Mouse (Mus musculus) hindbrain, embryonic 12.5 days (tissue): Measurements from ENCODE around the gene Ppp2r1b. TPM values are rescaled to one million over a fixed set of nuclear protein-coding genes. Genes with fewer than 3 reads are reported as not detected.

Source experiments
- ATAC-seq: fragments of 200-750 bp; cut with Nextera tagmentation; 2 replicates; pipeline ENCODE4 v1.8.0; 2017; ENCODE audit warnings: moderate TSS enrichment; ENCODE audit not compliant: low FRiP score
- H3K27ac ChIP-seq: fragments of 300-500 bp; sonication (generic); 2 replicates; pipeline ENCODE4 v1.5.1; 2016; ENCODE audit warnings: mild to moderate bottlenecking
- H3K27me3 ChIP-seq: fragments of 300-500 bp; sonication (generic); 2 replicates; pipeline ENCODE4 v1.6.1; 2016; ENCODE audit warnings: mild to moderate bottlenecking
- H3K36me3 ChIP-seq: fragments of 300-500 bp; sonication (generic); 2 replicates; pipeline ENCODE4 v1.6.1; 2016; ENCODE audit warnings: mild to moderate bottlenecking
- H3K4me1 ChIP-seq: fragments of 300-500 bp; sonication (generic); 2 replicates; pipeline ENCODE4 v1.6.1; 2016
- H3K4me2 ChIP-seq: fragments of 300-500 bp; sonication (generic); replicated peaks from 2 replicates; pipeline ENCODE4 v1.6.1; 2016; ENCODE audit warnings: mild to moderate bottlenecking
- H3K4me3 ChIP-seq: fragments of 300-500 bp; sonication (generic); 2 replicates; pipeline ENCODE4 v1.5.1; 2016; ENCODE audit warnings: mild to moderate bottlenecking
- H3K9ac ChIP-seq: fragments of 300-500 bp; sonication (generic); 2 replicates; pipeline ENCODE4 v1.6.1; 2016; ENCODE audit warnings: mild to moderate bottlenecking, moderate library complexity
- H3K9me3 ChIP-seq: fragments of 300-500 bp; sonication (generic); replicated peaks from 2 replicates; pipeline ENCODE4 v1.6.1; 2016; ENCODE audit warnings: mild to moderate bottlenecking
- WGBS: fragments of 180-500 bp; shearing (Covaris S2); methylation state at CpG from one replicate; pipeline ENCODE4 v1.1.7; 2016; 5-methylcytosine and 5-hydroxymethylcytosine counted together
- polyA plus RNA-seq: library from polyadenylated mRNA; unstranded; fragments of >200 nt; fragmentation: Nextera tagmentation; extraction: Ambion mirVana; gene quantifications from 2 replicates; pipeline ENCODE4 v1.2.1, GENCODE M21; 2016

Ppp2r1b gene
- polyA plus RNA-seq, 1 experiment from 2014 or later: 90.5 TPM

GRCm38 (mm10) chr9:50876287-50876686, 31.2 kb downstream of the Ppp2r1b start:
- no peaks in the 10 kb centered on the region for H3K27me3 ChIP-seq
- peaks cover 76% of the 10 kb centered on the region for H3K36me3 ChIP-seq
- no peaks in the 10 kb centered on the region for H3K9me3 ChIP-seq
- H3K4me2 ChIP-seq: no peak overlapping the region
- no peak overlapping the region for H3K27ac ChIP-seq
- no peaks in the 10 kb centered on the region for H3K4me1 ChIP-seq
- 85% methylated on average over 3 of the region's 3 CpGs for WGBS
- H3K9ac ChIP-seq: no peak overlapping the region
- H3K4me3 ChIP-seq: no peak overlapping the region
- no peak for ATAC-seq

GRCm38 (mm10) chr9:50877431-50877830, 32.3 kb downstream of the Ppp2r1b start:
- Histone ChIP-seq H3K4me2 (no peak overlapping the region), H3K9me3 (no peaks in the 10 kb centered on the region), H3K36me3 (peaks cover 79% of the 10 kb centered on the region), H3K27ac (no peak overlapping the region), H3K4me1 (no peaks in the 10 kb centered on the region), H3K4me3 (no peak overlapping the region), H3K27me3 (no peaks in the 10 kb centered on the region), H3K9ac (no peak overlapping the region)
- 85% methylated on average over 3 of the region's 3 CpGs for WGBS
- no peak for ATAC-seq

GRCm38 (mm10) chr9:50882183-50882582, 37.1 kb downstream of the Ppp2r1b start:
- no peaks in the 10 kb centered on the region for H3K9me3 ChIP-seq
- H3K4me3 ChIP-seq: no peak overlapping the region
- no peak overlapping the region for H3K4me2 ChIP-seq
- H3K27ac ChIP-seq: no peak overlapping the region
- WGBS: 92% methylated on average over 2 of the region's 2 CpGs
- no peaks in the 10 kb centered on the region for H3K27me3 ChIP-seq
- H3K36me3 ChIP-seq: peaks cover 49% of the 10 kb centered on the region
- H3K9ac ChIP-seq: no peak overlapping the region
- no peak for ATAC-seq
- H3K4me1 ChIP-seq: peaks cover 14% of the 10 kb centered on the region

GRCm38 (mm10) chr9:50884093-50884492, 39.0 kb downstream of the Ppp2r1b start:
- no peak overlapping the region for H3K27ac ChIP-seq
- H3K27me3 ChIP-seq: no peaks in the 10 kb centered on the region
- peaks cover 15% of the 10 kb centered on the region for H3K4me1 ChIP-seq
- H3K9me3 ChIP-seq: no peaks in the 10 kb centered on the region
- WGBS: 87% methylated on average over 8 of the region's 8 CpGs
- no peak overlapping the region for H3K4me3 ChIP-seq
- H3K36me3 ChIP-seq: peaks cover 34% of the 10 kb centered on the region
- no peak overlapping the region for H3K9ac ChIP-seq
- ATAC-seq: no peak
- H3K4me2 ChIP-seq: no peak overlapping the region

DNA sequence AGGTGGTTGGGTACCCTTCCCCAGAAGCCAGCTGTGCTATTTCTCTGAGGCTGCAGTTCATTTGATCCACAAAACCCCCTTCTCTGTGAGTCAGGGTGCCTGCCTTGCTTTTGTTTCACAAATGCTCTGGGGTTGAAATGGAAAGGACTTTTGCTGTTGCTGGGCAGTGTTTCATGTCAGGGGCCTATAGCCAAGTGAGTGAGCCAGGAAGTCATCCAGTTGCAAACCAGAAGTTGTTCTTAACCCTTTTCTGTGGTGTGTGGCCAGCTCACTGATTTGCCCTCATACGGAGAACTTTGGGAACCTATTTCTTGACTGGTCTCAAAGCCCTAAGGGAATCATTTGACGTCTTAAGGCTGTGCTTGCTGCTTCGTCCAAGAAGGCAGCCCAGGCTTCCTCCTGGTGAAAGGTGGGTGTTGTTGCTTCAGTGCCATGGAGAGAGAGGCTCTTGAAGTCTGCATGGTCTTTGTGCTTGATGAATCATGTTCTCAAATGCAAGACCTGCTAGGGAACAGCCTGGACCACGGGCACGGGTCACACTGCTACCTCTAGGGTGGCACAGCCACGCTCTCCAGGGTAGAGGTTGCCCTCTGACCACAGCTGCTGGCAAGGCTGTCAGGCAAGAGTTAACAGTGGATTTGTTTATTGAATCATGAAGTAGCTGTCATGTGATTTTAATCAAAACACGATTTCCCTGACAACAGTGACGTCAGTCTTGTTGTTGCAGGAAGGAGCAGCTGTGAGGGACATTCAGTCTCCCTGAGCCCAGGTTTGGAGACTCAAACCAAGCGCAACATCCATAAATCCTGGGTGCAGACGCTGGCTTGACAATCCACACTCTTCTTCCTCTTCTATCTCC, 39.9 kb downstream of the Ppp2r1b start:
- H3K27ac ChIP-seq: peak overlapping the region; percentile 52; the same call in 1 of the 2 replicates
- peaks cover 25% of the 10 kb centered on the region for H3K36me3 ChIP-seq
- peaks cover 15% of the 10 kb centered on the region for H3K4me1 ChIP-seq
- no peak overlapping the region for H3K4me2 ChIP-seq
- no peak for ATAC-seq
- no peaks in the 10 kb centered on the region for H3K9me3 ChIP-seq
- WGBS: 79% methylated on average over 10 of the region's 10 CpGs
- no peaks in the 10 kb centered on the region for H3K27me3 ChIP-seq
- H3K9ac ChIP-seq: no peak overlapping the region
- no peak overlapping the region for H3K4me3 ChIP-seq

- no peaks in the 10 kb centered on the region for H3K9me3 ChIP-seq
- 63% methylated on average over 1 of the region's 1 CpGs for WGBS
- no peak overlapping the region for H3K9ac ChIP-seq
- H3K36me3 ChIP-seq: peaks cover 19% of the 10 kb centered on the region
- no peak overlapping the region for H3K4me2 ChIP-seq
- peaks cover 15% of the 10 kb centered on the region for H3K4me1 ChIP-seq
- H3K27me3 ChIP-seq: no peaks in the 10 kb centered on the region
- no peak for ATAC-seq
- H3K4me3 ChIP-seq: no peak overlapping the region
- no peak overlapping the region for H3K27ac ChIP-seq
Measured at GRCm38 (mm10) chr9:50885600-50885987, 40.5 kb downstream of the Ppp2r1b start.

DNA sequence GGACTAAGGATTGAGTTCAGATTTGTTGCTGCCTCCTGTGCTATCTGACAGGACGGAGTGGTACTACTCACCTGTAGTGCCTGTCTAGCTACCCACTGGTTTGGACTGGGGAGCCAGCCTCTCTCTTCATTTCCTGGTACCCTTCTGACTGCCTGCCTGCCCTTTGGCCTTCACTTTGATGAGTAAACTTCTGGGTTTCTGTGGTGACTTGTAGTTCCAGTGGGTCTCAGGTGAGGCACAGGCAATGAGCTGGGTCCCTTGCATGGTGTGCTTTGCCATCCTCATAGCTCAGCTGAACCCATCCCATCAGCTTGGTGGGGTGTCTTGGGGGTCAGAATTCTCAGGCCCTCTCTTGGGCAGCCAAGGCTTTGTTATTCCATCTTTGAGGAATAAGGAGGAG, 41.8 kb downstream of the Ppp2r1b start:
- Histone ChIP-seq H3K4me3 (no peak overlapping the region), H3K4me1 (peaks cover 15% of the 10 kb centered on the region), H3K4me2 (no peak overlapping the region), H3K27me3 (no peaks in the 10 kb centered on the region), H3K27ac (no peak overlapping the region), H3K9ac (no peak overlapping the region), H3K9me3 (no peaks in the 10 kb centered on the region), H3K36me3 (peaks cover 10% of the 10 kb centered on the region; the same call in 1 of the 2 replicates)
- 100% methylated on average over 1 of the region's 1 CpGs for WGBS
- ATAC-seq: no peak

- Histone ChIP-seq H3K4me2 (no peak overlapping the region), H3K9me3 (no peaks in the 10 kb centered on the region), H3K27me3 (no peaks in the 10 kb centered on the region), H3K27ac (no peak overlapping the region), H3K4me1 (peaks cover 15% of the 10 kb centered on the region), H3K36me3 (peaks cover 10% of the 10 kb centered on the region; the same call in 1 of the 2 replicates), H3K4me3 (no peak overlapping the region), H3K9ac (no peak overlapping the region)
- 40% methylated on average over 4 of the region's 4 CpGs for WGBS
- no peak for ATAC-seq
Measured at GRCm38 (mm10) chr9:50887351-50887750, 42.2 kb downstream of the Ppp2r1b start.

GRCm38 (mm10) chr9:50889211-50889610, 44.1 kb downstream of the Ppp2r1b start:
- ATAC-seq: no peak
- H3K4me2 ChIP-seq: no peak overlapping the region
- no peaks in the 10 kb centered on the region for H3K9me3 ChIP-seq
- H3K27ac ChIP-seq: no peak overlapping the region
- H3K9ac ChIP-seq: no peak overlapping the region
- H3K4me3 ChIP-seq: no peak overlapping the region
- peaks cover 15% of the 10 kb centered on the region for H3K4me1 ChIP-seq
- no peaks in the 10 kb centered on the region for H3K27me3 ChIP-seq
- 76% methylated on average over 6 of the region's 6 CpGs for WGBS
- peaks cover 11% of the 10 kb centered on the region; the same call in 1 of the 2 replicates for H3K36me3 ChIP-seq

- H3K36me3 ChIP-seq: peaks cover 15% of the 10 kb centered on the region; the same call in 1 of the 2 replicates
- H3K4me2 ChIP-seq: no peak overlapping the region
- ATAC-seq: no peak
- no peaks in the 10 kb centered on the region for H3K27me3 ChIP-seq
- H3K4me3 ChIP-seq: no peak overlapping the region
- H3K9ac ChIP-seq: no peak overlapping the region
- H3K27ac ChIP-seq: no peak overlapping the region
- 81% methylated on average over 4 of the region's 4 CpGs for WGBS
- H3K4me1 ChIP-seq: peaks cover 14% of the 10 kb centered on the region
- no peaks in the 10 kb centered on the region for H3K9me3 ChIP-seq
Measured at GRCm38 (mm10) chr9:50889964-50890363, 44.9 kb downstream of the Ppp2r1b start.

GRCm38 (mm10) chr9:50890494-50891090, 45.5 kb downstream of the Ppp2r1b start:
- Histone ChIP-seq H3K4me1 (peaks cover 7% of the 10 kb centered on the region; the same call in 1 of the 2 replicates), H3K9me3 (no peaks in the 10 kb centered on the region), H3K27ac (no peak overlapping the region), H3K4me3 (no peak overlapping the region), H3K4me2 (no peak overlapping the region), H3K36me3 (peaks cover 18% of the 10 kb centered on the region), H3K9ac (no peak overlapping the region), H3K27me3 (no peaks in the 10 kb centered on the region)
- whole genome bisulfite sequencing: 83% methylated on average over 3 of the region's 3 CpGs
- ATAC-seq: no peak

DNA sequence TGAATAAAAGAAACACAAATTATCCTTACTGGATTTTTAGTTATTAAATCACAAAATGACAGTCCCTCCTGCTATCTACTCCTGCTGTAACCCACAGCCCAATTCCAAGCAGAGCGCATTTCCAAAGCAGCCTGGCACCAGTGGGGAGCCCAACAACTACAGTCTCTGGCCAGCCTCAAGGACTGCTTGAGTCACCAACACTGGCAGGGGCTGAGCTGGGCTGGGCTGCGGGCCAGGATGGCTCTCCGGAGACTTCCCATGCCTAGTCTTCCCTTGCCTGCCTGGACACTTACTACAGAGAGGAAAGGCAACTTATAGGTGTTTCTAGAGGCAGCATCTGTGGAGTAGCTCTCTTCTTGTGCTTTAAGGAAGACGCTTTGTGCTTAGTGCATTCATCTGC, 48.6 kb downstream of the Ppp2r1b start:
- no peak for ATAC-seq
- WGBS: 87% methylated on average over 4 of the region's 4 CpGs
- Histone ChIP-seq H3K36me3 (peaks cover 37% of the 10 kb centered on the region), H3K27me3 (no peaks in the 10 kb centered on the region), H3K9me3 (no peaks in the 10 kb centered on the region), H3K9ac (no peak overlapping the region), H3K27ac (no peak overlapping the region), H3K4me1 (no peaks in the 10 kb centered on the region), H3K4me2 (no peak overlapping the region), H3K4me3 (no peak overlapping the region)
